Mouse (Mus musculus) heart, postnatal 0 days (tissue): Measurements from ENCODE around the gene Nlrx1. TPM values are rescaled to one million over a fixed set of nuclear protein-coding genes. Genes with fewer than 3 reads are reported as not detected.

Source experiments
- ATAC-seq: fragments of 200-750 bp; cut with Nextera tagmentation; 2 replicates; pipeline ENCODE4 v1.8.0; 2017; ENCODE audit warnings: low read depth, moderate number of reproducible peaks, moderate library complexity; ENCODE audit not compliant: insufficient read depth
- DNase-seq: peaks from one replicate; pipeline ENCODE4 v3.0.0-alpha.2; 2016; ENCODE audit warnings: low spot score
- H3K27ac ChIP-seq: fragments of 300-500 bp; sonication (generic); 2 replicates; pipeline ENCODE4 v1.5.1; 2014; ENCODE audit warnings: low read depth, mild to moderate bottlenecking
- H3K27me3 ChIP-seq: fragments of 300-500 bp; sonication (generic); 2 replicates; pipeline ENCODE4 v1.6.1; 2014; ENCODE audit warnings: low read length, mixed read lengths; ENCODE audit not compliant: control insufficient read depth, insufficient read depth
- H3K36me3 ChIP-seq: fragments of 300-500 bp; sonication (generic); replicated peaks from 2 replicates; pipeline ENCODE4 v1.6.1; 2014; ENCODE audit warnings: low read length, mixed read lengths; ENCODE audit not compliant: control insufficient read depth, insufficient read depth
- H3K4me1 ChIP-seq: fragments of 300-500 bp; sonication (generic); 2 replicates; pipeline ENCODE4 v1.6.1; 2014; ENCODE audit warnings: antibody characterized with exemption; ENCODE audit not compliant: control insufficient read depth, insufficient read depth
- H3K4me2 ChIP-seq: fragments of 300-500 bp; sonication (generic); 2 replicates; pipeline ENCODE4 v1.6.1; 2014; ENCODE audit warnings: low read depth, mild to moderate bottlenecking, low read length, moderate library complexity
- H3K4me3 ChIP-seq: fragments of 300-500 bp; sonication (generic); 2 replicates; pipeline ENCODE4 v1.5.1; 2014; ENCODE audit warnings: low read depth, low read length
- H3K9ac ChIP-seq: fragments of 300-500 bp; sonication (generic); replicated peaks from 2 replicates; pipeline ENCODE4 v1.6.1; 2014; ENCODE audit warnings: low read depth, low read length, mixed read lengths
- H3K9me3 ChIP-seq: fragments of 300-500 bp; sonication (generic); replicated peaks from 2 replicates; pipeline ENCODE4 v1.6.1; 2016; ENCODE audit warnings: low read length; ENCODE audit not compliant: control insufficient read depth
- CTCF ChIP-seq: IDR thresholded peaks from 2 replicates; pipeline ENCODE4 v1.5.1; 2016; ENCODE audit warnings: antibody characterized with exemption, control low read depth, low read depth
- EP300 ChIP-seq: IDR thresholded peaks from 2 replicates; pipeline ENCODE4 v1.6.1; 2016; ENCODE audit warnings: antibody characterized with exemption, low read depth
- WGBS: fragments of 180-500 bp; shearing (Covaris S2); extraction: QIAGEN DNeasy Blood & Tissue Kit; methylation state at CpG from one replicate; pipeline ENCODE4 v1.1.7; 2014; 5-methylcytosine and 5-hydroxymethylcytosine counted together
- polyA plus RNA-seq: library from polyadenylated mRNA; unstranded; fragments of >200 nt; fragmentation: Nextera tagmentation; extraction: Ambion mirVana; gene quantifications from 2 replicates; pipeline ENCODE4 v1.2.1, GENCODE M21; 2015
- total RNA-seq: library from RNA; depleted of rRNA; stranded (reverse); fragments of >200 nt; gene quantifications from 2 replicates; pipeline ENCODE4 v1.2.3, GENCODE M21; 2014; ENCODE audit warnings: low replicate concordance

The Nlrx1 gene
- total and polyA plus RNA-seq, 2 experiments from 2014 or later: 10.2 to 15.4 TPM

DNA sequence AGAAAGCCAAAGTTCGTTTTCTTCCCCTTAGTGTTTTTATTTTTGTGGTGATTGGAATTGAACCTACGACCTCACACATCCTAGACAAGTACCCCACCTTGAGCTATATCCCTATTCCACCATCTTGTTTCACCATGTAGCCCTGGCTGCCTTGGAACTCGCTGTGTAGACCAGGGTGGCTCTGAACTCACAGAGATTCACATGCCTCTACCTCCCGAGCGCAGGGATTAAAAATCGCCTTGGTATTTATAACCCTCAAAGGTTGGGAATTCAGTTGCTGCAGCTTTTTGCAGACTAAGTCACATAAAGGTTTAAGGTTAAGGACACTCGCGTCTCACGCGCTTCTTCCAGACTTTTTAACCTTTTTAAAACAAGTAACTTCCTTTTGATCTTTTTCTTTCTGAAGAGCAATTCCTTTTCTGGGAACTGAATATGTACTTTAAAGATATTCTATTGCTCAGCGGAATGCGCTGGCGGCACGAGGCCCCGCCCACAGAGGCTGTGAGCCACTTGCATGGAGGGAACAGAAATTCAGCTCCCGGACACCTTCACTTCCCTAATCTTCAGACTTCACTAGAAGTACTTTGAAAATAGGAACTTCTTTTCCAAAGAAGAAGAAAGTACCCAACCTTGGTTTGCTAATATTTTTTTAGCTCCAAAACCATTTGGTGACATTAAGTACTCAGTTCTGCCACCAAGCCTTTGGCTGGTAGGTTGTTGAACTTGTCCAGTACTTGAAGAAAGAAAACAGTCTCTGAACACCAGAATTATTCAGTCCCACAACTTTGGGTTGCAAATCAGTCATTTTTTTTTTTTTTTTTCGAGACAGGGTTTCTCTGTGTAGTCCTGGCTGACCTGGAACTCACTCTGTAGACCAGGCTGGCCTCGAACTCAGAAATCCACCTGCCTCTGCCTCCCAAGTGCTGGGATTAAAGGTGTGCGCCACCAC, 33.6 kb downstream of the Nlrx1 start:
- Histone ChIP-seq H3K27ac (peak overlapping the region; percentile 69), H3K4me3 (peak overlapping the region; percentile 75), H3K36me3 (no peaks in the 10 kb centered on the region), H3K4me1 (peaks cover 21% of the 10 kb centered on the region), H3K9me3 (no peaks in the 10 kb centered on the region), H3K27me3 (no peaks in the 10 kb centered on the region), H3K9ac (peak overlapping the region; percentile 49; the same call in 1 of the 2 replicates), H3K4me2 (peak overlapping the region; percentile 52)
- TF ChIP-seq CTCF: no peak
- 0 out of 2 replicates have a peak, but pooled peaks have one; percentile 2 for TF ChIP-seq EP300
- ATAC-seq: no peak
- 20% methylated on average over 19 of the region's 19 CpGs for WGBS
- peak; percentile 68 for DNase-seq

DNA sequence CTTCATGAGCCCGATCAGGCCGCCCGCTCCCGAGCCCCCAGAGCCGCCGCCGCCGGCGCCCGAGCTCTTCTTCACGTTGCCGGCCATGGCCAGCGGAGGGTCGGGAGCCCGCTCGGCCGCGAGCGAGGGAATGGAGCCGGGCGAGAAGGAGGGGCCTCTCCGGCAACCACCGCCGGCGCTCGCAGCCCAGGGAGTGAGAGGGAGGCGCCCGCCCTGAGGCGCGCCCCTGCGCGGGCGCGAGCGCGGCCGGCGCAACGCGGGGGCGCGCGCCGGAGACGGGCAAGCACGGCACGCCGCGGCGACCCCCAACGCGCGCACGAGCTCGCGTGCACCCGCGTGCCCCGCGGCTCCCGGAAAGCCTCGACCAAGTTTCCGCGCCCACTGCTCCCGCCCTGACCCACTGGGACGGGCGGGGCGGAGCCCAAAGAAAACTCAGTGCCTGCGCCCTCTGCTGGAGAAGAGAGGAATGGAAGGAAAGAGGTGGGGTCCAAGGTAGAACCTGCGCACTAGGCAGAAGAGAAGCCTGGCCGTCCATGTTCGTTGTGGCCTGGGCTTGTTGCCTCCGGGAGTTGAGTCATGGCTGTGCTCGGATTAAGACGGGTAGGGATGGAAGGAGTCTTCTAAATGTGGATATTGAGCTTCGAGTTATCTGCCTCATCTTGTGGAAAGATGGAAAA, 34.5 kb downstream of the Nlrx1 start, which contains the start of gene Cbl:
TSS of gene Cbl (minus strand) at position 248 of the 677 bp plus-strand sequence.
- Histone ChIP-seq H3K27me3 (no peaks in the 10 kb centered on the region), H3K4me1 (peaks cover 26% of the 10 kb centered on the region), H3K9ac (peak within 1 kb of the TSS; percentile 84), H3K27ac (peak within 1 kb of the TSS; percentile 88), H3K4me3 (peak within 1 kb of the TSS; percentile 75), H3K36me3 (no peaks in the 10 kb centered on the region), H3K9me3 (no peaks in the 10 kb centered on the region), H3K4me2 (peak within 1 kb of the TSS; percentile 75)
- DNase-seq (peak; percentile 96), ATAC-seq (peak; percentile 91)
- TF ChIP-seq CTCF (peak; percentile 99), EP300 (peak; percentile 31)
- WGBS: under 1% methylated on average over 41 of the region's 76 CpGs

DNA sequence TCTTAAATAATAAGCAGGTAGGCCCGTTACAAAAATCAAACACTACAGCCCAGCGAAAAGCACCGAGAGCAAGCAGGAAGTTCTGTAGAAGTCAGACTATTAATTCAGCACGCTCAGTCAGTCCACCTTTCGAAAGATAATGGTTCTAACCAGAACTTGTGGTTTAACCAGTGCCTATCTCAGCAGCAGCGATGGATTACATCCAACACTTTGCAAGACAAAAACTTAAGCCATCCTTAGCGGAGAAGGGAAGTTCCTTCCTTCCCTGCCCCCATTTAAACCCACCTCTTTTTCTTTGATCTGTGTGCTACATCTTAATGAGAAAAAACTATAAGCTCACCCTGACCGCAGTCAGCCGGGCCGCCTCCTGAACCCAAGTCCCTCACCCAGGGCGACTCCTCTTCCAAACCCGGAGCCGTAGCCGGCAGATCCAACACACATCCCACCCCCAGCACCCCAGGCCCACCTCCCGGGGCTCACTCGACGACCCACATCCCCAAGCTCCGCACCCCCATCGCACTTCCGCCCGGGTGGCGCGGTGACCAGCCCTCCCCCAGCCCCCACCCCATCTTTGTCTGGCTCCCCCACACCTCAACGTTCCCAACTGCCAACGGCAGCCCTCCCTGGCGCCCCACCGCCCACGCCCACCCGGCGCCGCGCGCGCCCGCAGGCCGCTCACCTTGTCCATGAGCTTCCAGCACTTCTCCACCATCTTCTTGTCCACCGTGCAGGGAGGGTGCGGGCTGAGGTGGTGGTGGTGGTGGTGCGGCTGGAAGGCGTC, 35.2 kb downstream of the Nlrx1 start:
- peak overlapping the region; percentile 84 for H3K9ac ChIP-seq
- ATAC-seq: peak; percentile 55
- WGBS: under 1% methylated on average over 39 of the region's 40 CpGs

DNA sequence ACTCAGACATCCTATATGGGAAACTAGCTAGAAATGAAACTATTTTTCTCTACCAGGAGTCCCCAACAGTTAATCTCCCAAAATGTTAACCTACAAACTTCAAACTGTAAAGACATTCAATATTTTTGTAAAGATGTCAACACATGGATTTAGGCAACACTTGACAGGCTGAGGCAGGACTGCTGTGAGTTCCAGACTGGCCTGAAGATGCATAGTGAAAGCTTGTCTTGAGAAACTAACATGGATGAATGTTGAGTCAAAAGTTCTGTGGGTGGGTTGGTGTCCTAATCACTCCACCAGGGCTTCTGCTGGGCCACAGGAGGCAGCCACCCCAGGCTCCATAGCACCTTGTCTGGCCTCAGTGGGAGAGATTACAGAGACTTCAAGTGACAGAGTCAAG, 36.8 kb downstream of the Nlrx1 start:
- ATAC-seq (no peak), DNase-seq (no peak)
- no peak for TF ChIP-seq EP300
- Histone ChIP-seq H3K27ac (no peak overlapping the region), H3K36me3 (no peaks in the 10 kb centered on the region), H3K27me3 (no peaks in the 10 kb centered on the region), H3K4me1 (peaks cover 29% of the 10 kb centered on the region), H3K4me2 (peak overlapping the region; percentile 75; the same call in 1 of the 2 replicates), H3K4me3 (no peak overlapping the region), H3K9me3 (no peaks in the 10 kb centered on the region), H3K9ac (no peak overlapping the region)

More for the DNA sequence above, 35.2 kb downstream of the Nlrx1 start:
- H3K36me3 ChIP-seq: no peaks in the 10 kb centered on the region
- peak overlapping the region; percentile 75 for H3K4me3 ChIP-seq
- peaks cover 29% of the 10 kb centered on the region for H3K4me1 ChIP-seq
- no peaks in the 10 kb centered on the region for H3K27me3 ChIP-seq
- H3K27ac ChIP-seq: peak overlapping the region; percentile 88
- no peaks in the 10 kb centered on the region for H3K9me3 ChIP-seq
- DNase-seq: peak; percentile 16
- no peak; the same call in 1 of the 2 replicates for TF ChIP-seq EP300
- no peak for TF ChIP-seq CTCF
- H3K4me2 ChIP-seq: peak overlapping the region; percentile 75

DNA sequence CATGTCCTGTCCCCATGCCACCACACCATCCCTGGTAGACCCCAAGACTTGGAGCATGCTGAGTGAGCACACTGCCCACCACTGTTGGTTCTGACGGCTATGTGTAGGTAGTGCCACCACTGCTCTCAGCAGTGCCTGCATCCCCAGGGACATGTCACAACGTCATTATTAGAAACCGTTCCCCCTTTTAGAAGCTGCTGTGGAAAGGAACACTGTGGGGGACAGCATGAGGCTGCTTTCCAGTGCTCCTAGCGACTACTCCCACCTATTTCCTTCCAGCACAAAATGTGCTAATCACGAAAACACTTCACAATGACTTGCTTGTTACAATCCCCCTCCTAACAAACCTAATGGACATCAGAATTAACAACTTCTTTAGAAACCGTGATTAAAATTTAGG, 42.4 kb downstream of the Nlrx1 start:
- no peak overlapping the region for H3K4me3 ChIP-seq
- no peaks in the 10 kb centered on the region for H3K27me3 ChIP-seq
- WGBS: 26% methylated on average over 6 of the region's 6 CpGs
- no peak for TF ChIP-seq EP300
- no peak for TF ChIP-seq CTCF
- DNase-seq (peak; percentile 33), ATAC-seq (no peak)
- H3K9me3 ChIP-seq: no peaks in the 10 kb centered on the region
- H3K27ac ChIP-seq: peak overlapping the region; percentile 51; the same call in 1 of the 2 replicates
- no peaks in the 10 kb centered on the region for H3K36me3 ChIP-seq
- H3K4me1 ChIP-seq: 0 out of 2 replicates have a peak, but pooled peaks cover 26% of the 10 kb centered on the region
- H3K4me2 ChIP-seq: no peak overlapping the region
- H3K9ac ChIP-seq: no peak overlapping the region
